Mouse (Mus musculus): Measurements from ENCODE around the gene Nrxn2. TPM values are rescaled to one million over a fixed set of nuclear protein-coding genes. Genes with fewer than 3 reads are reported as not detected.

The Nrxn2 gene
- polyA plus RNA-seq, 1 experiment from 2014 or later = 2.5 TPM

DNA sequence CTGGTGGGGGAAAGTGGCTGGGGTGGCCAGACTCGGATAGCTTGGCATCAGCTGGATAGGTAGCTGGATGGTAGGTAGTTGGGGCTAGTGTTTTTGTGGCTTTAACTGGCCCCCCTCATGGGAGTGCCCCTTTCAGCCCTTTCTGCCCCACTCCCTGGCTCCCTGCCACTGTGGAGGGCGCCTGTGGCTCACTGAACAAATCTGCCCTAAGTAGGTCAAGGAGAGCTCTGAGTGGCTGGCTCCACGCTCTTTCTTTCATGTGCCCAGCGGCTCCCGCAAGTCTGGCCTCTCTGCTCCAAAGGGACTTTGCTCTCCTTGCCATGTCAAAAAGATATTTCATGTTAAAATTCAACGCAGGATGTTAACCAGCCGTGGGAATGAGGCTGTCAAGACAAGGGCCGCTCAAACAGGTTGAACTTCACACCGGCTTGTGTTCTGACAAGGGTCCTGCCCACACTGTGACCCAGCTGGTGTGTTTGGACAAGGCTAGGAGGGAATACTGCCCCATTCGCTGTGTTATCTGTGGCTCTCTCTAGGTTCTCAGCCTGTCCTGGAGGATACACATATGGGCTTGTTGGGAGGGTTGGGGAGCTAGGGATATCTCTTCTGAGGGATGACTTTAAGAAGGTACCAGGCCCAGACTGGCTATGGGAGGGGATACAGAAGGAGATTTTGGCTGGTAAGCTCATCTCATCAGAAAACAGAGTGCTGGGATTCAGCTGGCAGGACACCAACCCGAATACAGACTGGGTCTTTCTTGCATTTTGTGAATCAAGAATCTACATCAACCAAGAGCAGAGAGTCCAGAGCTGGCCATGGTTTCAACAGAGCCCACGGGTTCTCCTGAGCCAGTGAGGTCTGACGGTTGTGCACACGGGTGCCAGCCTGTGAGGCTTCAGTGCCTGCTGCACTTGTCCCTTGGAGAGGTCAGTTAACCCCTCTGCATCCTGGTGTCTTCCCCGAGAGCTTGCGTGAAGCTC is 130.2 kb downstream of the Nrxn2 start:
- Histone ChIP-seq H3K4me3 (ENCODE audit: low read depth, low read length) (no peak overlapping the region), H3K9ac (replicated peaks; ENCODE audit: low read depth, low read length) (no peak overlapping the region), H3K4me2 (replicated peaks; ENCODE audit: low read depth, low read length) (no peak overlapping the region), H3K27ac (ENCODE audit: low read length) (no peak overlapping the region), H3K36me3 (ENCODE audit: control insufficient read depth, insufficient read depth, low read length) (no peaks in the 10 kb centered on the region), H3K27me3 (ENCODE audit: control insufficient read depth, insufficient read depth, low read length) (no peaks in the 10 kb centered on the region), H3K4me1 (ENCODE audit: control insufficient read depth, insufficient read depth, low read length) (no peaks in the 10 kb centered on the region), H3K9me3 (ENCODE audit: control insufficient read depth, low read depth, low read length) (no peaks in the 10 kb centered on the region)
- WGBS = 67% methylated on average over 16 of the region's 16 CpGs
- ATAC-seq (ENCODE audit: insufficient number of reproducible peaks, insufficient read depth, low FRiP score, low read depth) = no peak

DNA sequence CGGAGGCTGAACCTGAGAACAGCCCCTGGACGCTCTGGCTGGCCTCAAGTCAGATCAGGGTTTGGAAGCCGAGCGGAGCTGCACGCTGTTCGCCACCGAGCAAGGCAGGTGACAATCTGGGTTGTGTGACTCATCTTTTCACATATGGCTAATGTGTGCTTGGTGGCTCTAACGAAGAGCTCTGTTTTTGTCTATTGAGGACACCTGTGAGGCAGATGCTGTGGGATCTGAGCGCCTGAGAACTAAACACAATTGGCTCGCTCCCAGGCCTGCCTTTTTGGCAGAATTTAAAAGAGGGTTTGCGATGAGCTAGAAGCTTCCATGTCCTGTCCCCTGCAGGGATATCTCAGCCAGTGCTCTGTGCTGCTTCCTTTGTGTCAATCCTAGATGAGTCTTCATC is 131.0 kb downstream of the Nrxn2 start:
- no peak for ATAC-seq (ENCODE audit: insufficient number of reproducible peaks, insufficient read depth, low FRiP score, low read depth)
- no peaks in the 10 kb centered on the region for H3K36me3 ChIP-seq (ENCODE audit: control insufficient read depth, insufficient read depth, low read length)
- no peak overlapping the region for H3K4me3 ChIP-seq (ENCODE audit: low read depth, low read length)
- H3K27ac ChIP-seq (ENCODE audit: low read length) = no peak overlapping the region
- H3K9me3 ChIP-seq (ENCODE audit: control insufficient read depth, low read depth, low read length) = no peaks in the 10 kb centered on the region
- no peak overlapping the region for H3K4me2 ChIP-seq (replicated peaks; ENCODE audit: low read depth, low read length)
- H3K9ac ChIP-seq (replicated peaks; ENCODE audit: low read depth, low read length) = no peak overlapping the region
- no peaks in the 10 kb centered on the region for H3K27me3 ChIP-seq (ENCODE audit: control insufficient read depth, insufficient read depth, low read length)
- WGBS = 87% methylated on average over 11 of the region's 11 CpGs
- no peaks in the 10 kb centered on the region for H3K4me1 ChIP-seq (ENCODE audit: control insufficient read depth, insufficient read depth, low read length)

DNA sequence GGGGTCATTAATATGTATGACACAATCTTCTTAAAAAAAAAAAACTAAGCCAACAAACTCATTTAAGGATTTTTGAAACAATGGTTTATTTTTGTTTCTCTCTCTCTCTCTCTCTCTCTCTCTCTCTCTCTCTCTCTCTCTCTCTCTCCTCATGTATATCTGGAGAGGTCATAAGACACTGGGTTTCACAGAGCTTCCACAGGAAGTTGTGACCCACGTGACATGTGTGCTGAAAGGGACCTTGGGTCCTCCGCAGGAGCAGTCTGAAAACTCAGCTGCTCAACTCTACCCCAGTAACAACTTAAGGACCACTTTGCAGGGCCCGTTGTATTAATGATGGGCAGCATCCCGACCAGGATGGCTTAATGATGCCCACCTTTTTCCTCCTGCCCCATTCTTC is 132.7 kb downstream of the Nrxn2 start:
- Histone ChIP-seq H3K4me1 (ENCODE audit: control insufficient read depth, insufficient read depth, low read length) (no peaks in the 10 kb centered on the region), H3K4me2 (replicated peaks; ENCODE audit: low read depth, low read length) (no peak overlapping the region), H3K4me3 (ENCODE audit: low read depth, low read length) (no peak overlapping the region), H3K9me3 (ENCODE audit: control insufficient read depth, low read depth, low read length) (no peaks in the 10 kb centered on the region), H3K27me3 (ENCODE audit: control insufficient read depth, insufficient read depth, low read length) (no peaks in the 10 kb centered on the region), H3K36me3 (ENCODE audit: control insufficient read depth, insufficient read depth, low read length) (no peaks in the 10 kb centered on the region), H3K9ac (replicated peaks; ENCODE audit: low read depth, low read length) (no peak overlapping the region), H3K27ac (ENCODE audit: low read length) (no peak overlapping the region)
- ATAC-seq (ENCODE audit: insufficient number of reproducible peaks, insufficient read depth, low FRiP score, low read depth) = no peak
- 63% methylated on average over 4 of the region's 4 CpGs for WGBS

DNA sequence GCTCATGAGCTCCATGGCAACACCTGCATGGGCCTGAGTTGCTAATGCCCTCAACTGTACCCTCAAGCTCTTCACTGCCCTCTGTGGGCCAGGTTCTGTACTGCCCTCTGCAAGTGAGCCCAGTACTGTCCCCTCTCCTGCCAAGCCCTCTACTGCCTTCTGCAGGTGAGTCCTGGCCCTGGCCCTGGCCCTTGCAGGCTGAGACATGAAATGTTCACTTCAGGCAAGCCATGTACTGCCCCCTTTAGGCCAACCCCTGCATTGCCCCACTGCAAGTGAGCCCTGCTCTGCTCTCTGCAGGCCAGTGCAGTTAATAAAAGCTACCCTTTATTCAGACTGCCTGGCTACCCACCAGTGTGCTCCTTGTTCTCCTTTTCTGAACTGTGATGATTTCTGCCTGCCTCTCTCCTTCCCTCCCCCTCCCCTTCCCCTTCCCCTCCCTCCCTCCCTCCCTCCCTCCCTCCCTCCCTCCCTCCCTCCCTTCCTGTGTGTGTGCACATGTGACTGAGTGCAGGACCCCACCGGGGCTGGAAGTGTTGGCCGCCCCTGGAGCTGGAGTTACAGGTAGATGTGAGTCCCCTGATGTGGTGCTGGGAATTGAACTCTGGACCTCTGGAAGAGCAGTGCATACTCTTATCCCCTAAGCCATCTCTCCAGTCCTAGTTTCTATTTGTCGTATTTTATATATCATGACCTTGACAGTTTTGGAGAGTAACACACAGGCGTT is 133.9 kb downstream of the Nrxn2 start:
- no peak overlapping the region for H3K27ac ChIP-seq (ENCODE audit: low read length)
- H3K9me3 ChIP-seq (ENCODE audit: control insufficient read depth, low read depth, low read length) = no peaks in the 10 kb centered on the region
- H3K4me3 ChIP-seq (ENCODE audit: low read depth, low read length) = no peak overlapping the region
- no peaks in the 10 kb centered on the region for H3K27me3 ChIP-seq (ENCODE audit: control insufficient read depth, insufficient read depth, low read length)
- H3K4me2 ChIP-seq (replicated peaks; ENCODE audit: low read depth, low read length) = no peak overlapping the region
- no peaks in the 10 kb centered on the region for H3K36me3 ChIP-seq (ENCODE audit: control insufficient read depth, insufficient read depth, low read length)
- no peaks in the 10 kb centered on the region for H3K4me1 ChIP-seq (ENCODE audit: control insufficient read depth, insufficient read depth, low read length)
- ATAC-seq (ENCODE audit: insufficient number of reproducible peaks, insufficient read depth, low FRiP score, low read depth) = peak; percentile 49; the same call in 1 of the 2 replicates
- H3K9ac ChIP-seq (replicated peaks; ENCODE audit: low read depth, low read length) = no peak overlapping the region
- WGBS = 76% methylated on average over 4 of the region's 4 CpGs

DNA sequence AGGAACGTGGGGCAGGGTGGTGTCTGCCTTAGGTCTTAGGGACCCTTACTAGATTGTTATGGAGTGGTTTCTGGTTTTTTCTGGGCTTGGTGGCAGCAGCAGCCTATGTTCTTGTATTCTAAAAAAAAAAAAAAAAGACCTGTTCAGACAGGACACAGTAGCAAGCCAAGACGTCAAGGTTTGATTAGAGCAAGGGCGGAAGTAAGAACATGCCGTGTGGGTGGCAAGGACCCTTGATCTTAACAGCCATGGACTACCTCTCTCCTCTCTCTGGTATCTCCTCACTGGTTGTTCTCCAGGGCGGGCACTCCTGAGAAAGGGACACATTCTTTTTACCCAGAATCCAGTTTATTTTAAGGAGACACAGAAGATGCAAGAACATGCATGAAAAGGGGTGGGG is 134.6 kb downstream of the Nrxn2 start:
- no peak overlapping the region for H3K4me3 ChIP-seq (ENCODE audit: low read depth, low read length)
- H3K9ac ChIP-seq (replicated peaks; ENCODE audit: low read depth, low read length) = no peak overlapping the region
- H3K27ac ChIP-seq (ENCODE audit: low read length) = no peak overlapping the region
- ATAC-seq (ENCODE audit: insufficient number of reproducible peaks, insufficient read depth, low FRiP score, low read depth) = no peak
- H3K9me3 ChIP-seq (ENCODE audit: control insufficient read depth, low read depth, low read length) = no peaks in the 10 kb centered on the region
- H3K4me1 ChIP-seq (ENCODE audit: control insufficient read depth, insufficient read depth, low read length) = no peaks in the 10 kb centered on the region
- no peaks in the 10 kb centered on the region for H3K36me3 ChIP-seq (ENCODE audit: control insufficient read depth, insufficient read depth, low read length)
- WGBS = 66% methylated on average over 5 of the region's 5 CpGs
- no peaks in the 10 kb centered on the region for H3K27me3 ChIP-seq (ENCODE audit: control insufficient read depth, insufficient read depth, low read length)
- H3K4me2 ChIP-seq (replicated peaks; ENCODE audit: low read depth, low read length) = no peak overlapping the region

DNA sequence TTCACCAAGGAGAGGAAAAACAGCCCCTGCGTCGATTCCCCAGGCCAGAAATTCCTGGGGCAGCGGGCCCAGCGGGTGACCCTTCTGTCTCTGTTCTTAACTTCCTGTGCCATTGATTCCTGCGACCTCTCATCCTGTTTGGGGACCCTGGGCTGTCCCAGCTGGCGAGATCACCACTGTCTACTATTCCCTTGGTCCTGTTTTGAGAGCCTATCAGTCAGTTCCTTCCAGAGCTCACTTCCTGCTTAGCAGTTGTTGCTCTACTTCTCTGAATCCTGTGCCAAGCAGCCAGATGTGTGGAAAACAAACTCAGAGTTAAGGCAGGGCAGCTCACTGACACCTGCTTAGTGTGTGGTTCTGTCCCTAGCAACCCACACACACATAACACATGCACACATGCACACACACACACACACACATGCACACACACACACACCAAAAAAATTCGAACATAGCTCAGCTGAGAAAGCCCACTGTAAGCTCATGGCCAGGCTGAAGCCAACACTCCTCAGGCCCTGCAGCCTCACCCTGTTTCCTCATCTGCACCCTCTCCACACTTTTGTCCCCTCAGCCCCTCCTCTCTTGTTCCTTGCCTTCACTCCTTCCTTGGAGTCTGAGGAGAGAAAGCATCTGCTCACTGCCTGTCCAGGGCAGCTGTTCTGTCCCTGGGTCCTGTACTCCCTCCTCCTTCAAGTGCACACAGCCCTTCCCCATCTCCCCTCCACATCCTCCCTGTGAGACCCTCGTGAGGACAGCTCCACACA is 135.5 kb downstream of the Nrxn2 start:
- no peaks in the 10 kb centered on the region for H3K4me1 ChIP-seq (ENCODE audit: control insufficient read depth, insufficient read depth, low read length)
- ATAC-seq (ENCODE audit: insufficient number of reproducible peaks, insufficient read depth, low FRiP score, low read depth) = no peak
- no peak overlapping the region for H3K4me2 ChIP-seq (replicated peaks; ENCODE audit: low read depth, low read length)
- no peak overlapping the region for H3K9ac ChIP-seq (replicated peaks; ENCODE audit: low read depth, low read length)
- H3K9me3 ChIP-seq (ENCODE audit: control insufficient read depth, low read depth, low read length) = no peaks in the 10 kb centered on the region
- H3K27me3 ChIP-seq (ENCODE audit: control insufficient read depth, insufficient read depth, low read length) = no peaks in the 10 kb centered on the region
- 31% methylated on average over 8 of the region's 8 CpGs for WGBS
- no peak overlapping the region for H3K4me3 ChIP-seq (ENCODE audit: low read depth, low read length)
- H3K27ac ChIP-seq (ENCODE audit: low read length) = peak overlapping the region; percentile 33; the same call in 1 of the 2 replicates
- no peaks in the 10 kb centered on the region for H3K36me3 ChIP-seq (ENCODE audit: control insufficient read depth, insufficient read depth, low read length)

DNA sequence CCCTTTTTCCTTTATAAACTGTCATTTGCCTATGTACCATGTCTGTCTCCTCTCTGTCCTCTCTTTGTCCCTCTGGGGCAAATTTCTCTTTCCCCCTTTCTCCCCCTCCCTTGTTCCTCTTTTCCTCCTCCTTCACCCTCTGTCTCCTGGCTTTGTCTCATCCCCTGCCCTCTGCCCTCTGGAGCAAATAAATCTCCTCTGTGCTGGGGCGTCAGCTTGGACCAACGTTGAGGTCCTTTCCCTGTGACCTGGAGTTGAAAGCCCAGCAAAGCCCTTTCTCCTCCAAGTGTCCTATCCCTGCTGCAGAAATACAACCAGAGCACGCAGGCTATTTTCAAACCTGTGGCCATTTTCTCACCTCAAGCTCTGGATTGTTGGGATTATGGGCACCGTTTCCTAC is 141.0 kb downstream of the Nrxn2 start:
- 50% methylated on average over 4 of the region's 4 CpGs for WGBS
- H3K4me3 ChIP-seq (ENCODE audit: low read depth, low read length) = no peak overlapping the region
- no peaks in the 10 kb centered on the region for H3K36me3 ChIP-seq (ENCODE audit: control insufficient read depth, insufficient read depth, low read length)
- ATAC-seq (ENCODE audit: insufficient number of reproducible peaks, insufficient read depth, low FRiP score, low read depth) = no peak
- no peaks in the 10 kb centered on the region for H3K4me1 ChIP-seq (ENCODE audit: control insufficient read depth, insufficient read depth, low read length)
- no peaks in the 10 kb centered on the region for H3K27me3 ChIP-seq (ENCODE audit: control insufficient read depth, insufficient read depth, low read length)
- no peak overlapping the region for H3K27ac ChIP-seq (ENCODE audit: low read length)
- no peaks in the 10 kb centered on the region for H3K9me3 ChIP-seq (ENCODE audit: control insufficient read depth, low read depth, low read length)
- H3K4me2 ChIP-seq (replicated peaks; ENCODE audit: low read depth, low read length) = no peak overlapping the region
- H3K9ac ChIP-seq (replicated peaks; ENCODE audit: low read depth, low read length) = no peak overlapping the region

DNA sequence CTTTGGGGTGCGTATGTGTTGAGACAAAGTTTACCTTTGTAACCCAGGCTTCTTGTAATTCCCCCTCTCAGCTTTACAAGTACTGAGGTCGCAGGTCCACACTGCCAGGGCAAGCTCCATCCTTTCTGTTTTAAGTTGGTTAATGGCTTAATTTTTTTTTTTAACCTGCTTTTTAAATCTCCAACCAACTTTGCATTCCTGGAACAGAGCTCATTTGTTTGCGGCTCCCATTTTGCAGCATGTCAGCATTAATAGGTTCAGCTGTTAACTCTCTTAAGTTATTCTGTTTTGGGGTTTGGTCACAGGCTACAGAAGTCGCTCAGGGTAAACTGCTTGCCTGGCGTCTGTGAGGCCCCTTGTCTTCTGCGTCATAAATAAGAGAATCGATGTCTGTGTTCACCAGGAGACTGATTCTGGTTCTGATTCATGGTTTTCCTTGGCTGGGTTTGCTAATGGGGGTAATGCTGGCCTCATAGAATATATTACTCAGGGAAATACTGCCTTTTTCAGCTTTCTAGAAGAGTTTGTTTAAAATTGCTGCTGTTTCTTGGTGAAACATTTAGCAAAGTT is 141.8 kb downstream of the Nrxn2 start:
- H3K4me2 ChIP-seq (replicated peaks; ENCODE audit: low read depth, low read length) = no peak overlapping the region
- H3K36me3 ChIP-seq (ENCODE audit: control insufficient read depth, insufficient read depth, low read length) = no peaks in the 10 kb centered on the region
- no peaks in the 10 kb centered on the region for H3K4me1 ChIP-seq (ENCODE audit: control insufficient read depth, insufficient read depth, low read length)
- no peak overlapping the region for H3K9ac ChIP-seq (replicated peaks; ENCODE audit: low read depth, low read length)
- no peak for ATAC-seq (ENCODE audit: insufficient number of reproducible peaks, insufficient read depth, low FRiP score, low read depth)
- WGBS = 64% methylated on average over 7 of the region's 7 CpGs
- H3K9me3 ChIP-seq (ENCODE audit: control insufficient read depth, low read depth, low read length) = no peaks in the 10 kb centered on the region
- no peaks in the 10 kb centered on the region for H3K27me3 ChIP-seq (ENCODE audit: control insufficient read depth, insufficient read depth, low read length)
- no peak overlapping the region for H3K4me3 ChIP-seq (ENCODE audit: low read depth, low read length)
- no peak overlapping the region for H3K27ac ChIP-seq (ENCODE audit: low read length)

Data from stomach, embryonic 14.5 days (tissue).